Mouse (Mus musculus) ES-CJ7 (cell line): ENCODE results near the gene Cuta.
"Not testable (repeated sequence)": the region's sequence is repeated elsewhere in the genome, so short reads cannot be mapped to it uniquely, and the experiment has no call there.

ENCODE experiments used
- DNase-seq: peaks from one replicate; pipeline ENCODE4 v3.0.0; 2011; ENCODE audit warnings: low read depth, low spot score

Gene Cuta

GRCm38 (mm10) chr17:26936921-26937695 lies 2.3 kb downstream of the Cuta start:
- DNase-seq = no peak

GRCm38 (mm10) chr17:26936453-26936852 lies 2.9 kb downstream of the Cuta start:
- no peak for DNase-seq

GRCm38 (mm10) chr17:26935027-26935426 lies 4.3 kb downstream of the Cuta start:
- no peak for DNase-seq

- no peak for DNase-seq
These were observed 5.2 kb downstream of the Cuta start for GRCm38 (mm10) chr17:26933885-26934827.

GRCm38 (mm10) chr17:26933419-26933818 lies 6.0 kb downstream of the Cuta start:
- DNase-seq = no peak

GRCm38 (mm10) chr17:26932839-26933398 lies 6.5 kb downstream of the Cuta start, which contains the start of gene Phf1:
Gene Phf1, plus strand, starts transcription at chr17:26933052.
- peak; percentile 95 for DNase-seq

- peak; percentile 62 for DNase-seq
These were observed 7.6 kb downstream of the Cuta start for GRCm38 (mm10) chr17:26931795-26932194.

- DNase-seq = not testable (repeated sequence)
These were observed 14.0 kb downstream of the Cuta start for GRCm38 (mm10) chr17:26925414-26925813.

GRCm38 (mm10) chr17:26922368-26922767 lies 17.0 kb downstream of the Cuta start:
- DNase-seq = not testable (repeated sequence)

GRCm38 (mm10) chr17:26919516-26919915 lies 19.9 kb downstream of the Cuta start:
- DNase-seq = not testable (repeated sequence)

- DNase-seq = no peak
These were observed 21.0 kb downstream of the Cuta start for GRCm38 (mm10) chr17:26918343-26918742.

- DNase-seq = not testable (repeated sequence)
These were observed 21.8 kb downstream of the Cuta start for GRCm38 (mm10) chr17:26917560-26917959.

- peak; percentile 100 for DNase-seq
These were observed 22.5 kb downstream of the Cuta start, which contains the start of gene Kifc5b for GRCm38 (mm10) chr17:26916711-26917482. Gene Kifc5b, plus strand, starts transcription at chr17:26917091.

GRCm38 (mm10) chr17:26915248-26915647 lies 24.1 kb downstream of the Cuta start:
- DNase-seq = peak; percentile 51

GRCm38 (mm10) chr17:26907506-26907905 lies 31.9 kb downstream of the Cuta start:
- DNase-seq = not testable (repeated sequence)

GRCm38 (mm10) chr17:26904320-26904719 lies 35.0 kb downstream of the Cuta start:
- DNase-seq = no peak

GRCm38 (mm10) chr17:26900916-26901315 lies 38.5 kb downstream of the Cuta start:
- DNase-seq = no peak

GRCm38 (mm10) chr17:26895578-26895977 lies 43.8 kb downstream of the Cuta start:
- peak; percentile 81 for DNase-seq

- no peak for DNase-seq
These were observed 45.0 kb downstream of the Cuta start for GRCm38 (mm10) chr17:26894342-26894741.

GRCm38 (mm10) chr17:26893492-26893891 lies 45.9 kb downstream of the Cuta start:
- DNase-seq = no peak
